Mouse (Mus musculus) midbrain, embryonic 13.5 days (tissue): Measurements from ENCODE around the gene Gpn2. TPM values are rescaled to one million over a fixed set of nuclear protein-coding genes. Genes with fewer than 3 reads are reported as not detected.

Experiments
- ATAC-seq: fragments of 200-750 bp; cut with Nextera tagmentation; 2 replicates; pipeline ENCODE4 v1.8.0; 2017; ENCODE audit warnings: mild to moderate bottlenecking, moderate TSS enrichment, moderate library complexity
- H3K27ac ChIP-seq: fragments of 300-500 bp; sonication (generic); 2 replicates; pipeline ENCODE4 v1.5.1; 2015; ENCODE audit warnings: inconsistent platforms, mild to moderate bottlenecking, moderate library complexity
- H3K27me3 ChIP-seq: fragments of 300-500 bp; sonication (generic); 2 replicates; pipeline ENCODE4 v1.6.1; 2015; ENCODE audit warnings: mild to moderate bottlenecking, inconsistent platforms
- H3K36me3 ChIP-seq: fragments of 300-500 bp; sonication (generic); 2 replicates; pipeline ENCODE4 v1.6.1; 2015; ENCODE audit warnings: mild to moderate bottlenecking, inconsistent platforms
- H3K4me1 ChIP-seq: fragments of 300-500 bp; sonication (generic); replicated peaks from 2 replicates; pipeline ENCODE4 v1.6.1; 2015; ENCODE audit warnings: inconsistent platforms
- H3K4me2 ChIP-seq: fragments of 300-500 bp; sonication (generic); replicated peaks from 2 replicates; pipeline ENCODE4 v1.6.1; 2015; ENCODE audit warnings: moderate library complexity, mild to moderate bottlenecking, inconsistent platforms
- H3K4me3 ChIP-seq: fragments of 300-500 bp; sonication (generic); replicated peaks from 2 replicates; pipeline ENCODE4 v1.5.1; 2015; ENCODE audit warnings: mild to moderate bottlenecking, inconsistent platforms
- H3K9ac ChIP-seq: fragments of 300-500 bp; sonication (generic); replicated peaks from 2 replicates; pipeline ENCODE4 v1.6.1; 2015; ENCODE audit warnings: mild to moderate bottlenecking, inconsistent platforms
- H3K9me3 ChIP-seq: fragments of 300-500 bp; sonication (generic); 2 replicates; pipeline ENCODE4 v1.6.1; 2016; ENCODE audit warnings: mild to moderate bottlenecking, inconsistent platforms
- WGBS: fragments of 180-500 bp; shearing (Covaris S2); methylation state at CpG from one replicate; pipeline ENCODE4 v1.1.7; 2015; 5-methylcytosine and 5-hydroxymethylcytosine counted together
- polyA plus RNA-seq: library from polyadenylated mRNA; unstranded; fragments of >200 nt; fragmentation: Nextera tagmentation; extraction: Ambion mirVana; gene quantifications from 2 replicates; pipeline ENCODE4 v1.2.1, GENCODE M21; 2015

The Gpn2 gene
- polyA plus RNA-seq, 1 experiment from 2014 or later, result 23.5 TPM

- H3K4me2 ChIP-seq, result peak overlapping the region; percentile 62
- no peak overlapping the region for H3K9ac ChIP-seq
These were observed 15.0 kb downstream of the Gpn2 start for GRCm38 (mm10) chr4:133599116-133599515.

GRCm38 (mm10) chr4:133599571-133600073, 15.5 kb downstream of the Gpn2 start:
- H3K9me3 ChIP-seq, result no peaks in the 10 kb centered on the region
- H3K4me2 ChIP-seq, result peak overlapping the region; percentile 62
- under 1% methylated on average over 42 of the region's 50 CpGs for WGBS
- H3K36me3 ChIP-seq, result peaks cover 11% of the 10 kb centered on the region
- H3K9ac ChIP-seq, result peak overlapping the region; percentile 48
- H3K4me3 ChIP-seq, result peak overlapping the region; percentile 44
- H3K27ac ChIP-seq, result no peak overlapping the region
- peak; percentile 95 for ATAC-seq
- peaks cover 17% of the 10 kb centered on the region for H3K4me1 ChIP-seq
- H3K27me3 ChIP-seq, result peaks cover 63% of the 10 kb centered on the region

More at GRCm38 (mm10) chr4:133599116-133599515, 15.0 kb downstream of the Gpn2 start:
- 31% methylated on average over 7 of the region's 7 CpGs for WGBS
- Histone ChIP-seq H3K9me3 (no peaks in the 10 kb centered on the region), H3K36me3 (peaks cover 9% of the 10 kb centered on the region), H3K4me3 (peak overlapping the region; percentile 44), H3K4me1 (peaks cover 17% of the 10 kb centered on the region), H3K27ac (no peak overlapping the region), H3K27me3 (peaks cover 63% of the 10 kb centered on the region)
- ATAC-seq, result no peak

- no peak for ATAC-seq
- Histone ChIP-seq H3K4me3 (peak overlapping the region; percentile 44), H3K27me3 (peaks cover 63% of the 10 kb centered on the region), H3K27ac (no peak overlapping the region), H3K9ac (no peak overlapping the region), H3K36me3 (peaks cover 16% of the 10 kb centered on the region), H3K4me2 (peak overlapping the region; percentile 62), H3K4me1 (peaks cover 17% of the 10 kb centered on the region), H3K9me3 (no peaks in the 10 kb centered on the region)
- WGBS, result 16% methylated on average over 9 of the region's 9 CpGs
These were observed 16.1 kb downstream of the Gpn2 start for GRCm38 (mm10) chr4:133600306-133600705.

- H3K27me3 ChIP-seq, result peaks cover 63% of the 10 kb centered on the region
- H3K4me1 ChIP-seq, result peaks cover 17% of the 10 kb centered on the region
- WGBS, result 3% methylated on average over 16 of the region's 16 CpGs
These were observed 17.6 kb downstream of the Gpn2 start, which contains the start of gene Sfn for GRCm38 (mm10) chr4:133601721-133602218. Gene Sfn, minus strand, starts transcription at chr4:133602168.

GRCm38 (mm10) chr4:133603056-133603455, 18.9 kb downstream of the Gpn2 start:
- Histone ChIP-seq H3K9me3 (no peaks in the 10 kb centered on the region), H3K27me3 (peaks cover 54% of the 10 kb centered on the region), H3K4me2 (no peak overlapping the region), H3K4me3 (no peak overlapping the region), H3K27ac (no peak overlapping the region), H3K9ac (no peak overlapping the region), H3K36me3 (peaks cover 42% of the 10 kb centered on the region), H3K4me1 (peaks cover 17% of the 10 kb centered on the region)
- no peak for ATAC-seq
- 92% methylated on average over 5 of the region's 5 CpGs for WGBS

More at GRCm38 (mm10) chr4:133601721-133602218, 17.6 kb downstream of the Gpn2 start, which contains the start of gene Sfn:
- no peak within 1 kb of the TSS for H3K27ac ChIP-seq
- no peaks in the 10 kb centered on the region for H3K9me3 ChIP-seq
- H3K9ac ChIP-seq, result no peak within 1 kb of the TSS
- H3K36me3 ChIP-seq, result peaks cover 31% of the 10 kb centered on the region
- H3K4me2 ChIP-seq, result peak within 1 kb of the TSS; percentile 23; the same call in 1 of the 2 replicates
- H3K4me3 ChIP-seq, result no peak within 1 kb of the TSS
- ATAC-seq, result no peak

GRCm38 (mm10) chr4:133604175-133604574, 20.0 kb downstream of the Gpn2 start:
- Histone ChIP-seq H3K9ac (no peak overlapping the region), H3K27ac (no peak overlapping the region), H3K27me3 (peaks cover 43% of the 10 kb centered on the region), H3K9me3 (no peaks in the 10 kb centered on the region), H3K4me1 (peaks cover 16% of the 10 kb centered on the region), H3K36me3 (peaks cover 51% of the 10 kb centered on the region), H3K4me3 (no peak overlapping the region), H3K4me2 (no peak overlapping the region)
- no peak for ATAC-seq
- 91% methylated on average over 7 of the region's 7 CpGs for WGBS

- Histone ChIP-seq H3K36me3 (peaks cover 51% of the 10 kb centered on the region), H3K4me1 (peaks cover 9% of the 10 kb centered on the region), H3K4me3 (no peak overlapping the region), H3K9me3 (no peaks in the 10 kb centered on the region), H3K27me3 (peaks cover 36% of the 10 kb centered on the region), H3K27ac (no peak overlapping the region), H3K9ac (no peak overlapping the region), H3K4me2 (no peak overlapping the region)
- 69% methylated on average over 6 of the region's 6 CpGs for WGBS
- no peak for ATAC-seq
These were observed 20.7 kb downstream of the Gpn2 start for GRCm38 (mm10) chr4:133604856-133605255.

GRCm38 (mm10) chr4:133605330-133605729, 21.2 kb downstream of the Gpn2 start:
- Histone ChIP-seq H3K27ac (no peak overlapping the region), H3K4me2 (no peak overlapping the region), H3K9ac (no peak overlapping the region), H3K4me3 (no peak overlapping the region), H3K9me3 (no peaks in the 10 kb centered on the region), H3K27me3 (peaks cover 31% of the 10 kb centered on the region), H3K36me3 (peaks cover 54% of the 10 kb centered on the region), H3K4me1 (peaks cover 5% of the 10 kb centered on the region; the same call in 1 of the 2 replicates)
- no peak for ATAC-seq
- whole genome bisulfite sequencing, result 60% methylated on average over 9 of the region's 9 CpGs

- Histone ChIP-seq H3K4me2 (no peak overlapping the region), H3K9ac (no peak overlapping the region), H3K9me3 (0 out of 2 replicates have a peak, but pooled peaks cover 3% of the 10 kb centered on the region), H3K27me3 (peaks cover 12% of the 10 kb centered on the region), H3K36me3 (peaks cover 71% of the 10 kb centered on the region), H3K4me1 (no peaks in the 10 kb centered on the region), H3K4me3 (no peak overlapping the region), H3K27ac (no peak overlapping the region)
- 84% methylated on average over 10 of the region's 10 CpGs for WGBS
- no peak for ATAC-seq
These were observed 23.1 kb downstream of the Gpn2 start for GRCm38 (mm10) chr4:133607284-133607683.

GRCm38 (mm10) chr4:133609719-133610118, 25.6 kb downstream of the Gpn2 start:
- Histone ChIP-seq H3K9me3 (0 out of 2 replicates have a peak, but pooled peaks cover 3% of the 10 kb centered on the region), H3K4me1 (no peaks in the 10 kb centered on the region), H3K4me3 (no peak overlapping the region), H3K27me3 (no peaks in the 10 kb centered on the region), H3K36me3 (peaks cover 82% of the 10 kb centered on the region), H3K9ac (no peak overlapping the region), H3K27ac (no peak overlapping the region), H3K4me2 (no peak overlapping the region)
- peak; percentile 56; the same call in 1 of the 2 replicates for ATAC-seq
- 29% methylated on average over 6 of the region's 6 CpGs for WGBS

- Histone ChIP-seq H3K9ac (no peak overlapping the region), H3K4me1 (no peaks in the 10 kb centered on the region), H3K4me2 (no peak overlapping the region), H3K9me3 (0 out of 2 replicates have a peak, but pooled peaks cover 3% of the 10 kb centered on the region), H3K27me3 (no peaks in the 10 kb centered on the region), H3K27ac (no peak overlapping the region), H3K36me3 (peaks cover 75% of the 10 kb centered on the region), H3K4me3 (no peak overlapping the region)
- 98% methylated on average over 5 of the region's 5 CpGs for WGBS
- ATAC-seq, result no peak
These were observed 27.7 kb downstream of the Gpn2 start for GRCm38 (mm10) chr4:133611815-133612214.

- Histone ChIP-seq H3K9me3 (0 out of 2 replicates have a peak, but pooled peaks cover 3% of the 10 kb centered on the region), H3K36me3 (peaks cover 71% of the 10 kb centered on the region), H3K27me3 (no peaks in the 10 kb centered on the region), H3K4me1 (no peaks in the 10 kb centered on the region), H3K27ac (no peak overlapping the region), H3K4me3 (no peak overlapping the region), H3K9ac (no peak overlapping the region), H3K4me2 (no peak overlapping the region)
- WGBS, result 97% methylated on average over 7 of the region's 7 CpGs
- no peak for ATAC-seq
These were observed 28.3 kb downstream of the Gpn2 start for GRCm38 (mm10) chr4:133612416-133612815.
